Mouse (Mus musculus) thymus, adult 2 months (tissue): ENCODE measurements around the gene Slc16a5.

ENCODE experiments used
- CTCF ChIP-seq: fragments of 200-500 bp; IDR thresholded peaks from 2 replicates; pipeline ENCODE4 v1.5.1; 2012; ENCODE audit warnings: mild to moderate bottlenecking, control low read depth, low read length, moderate library complexity, borderline replicate concordance; ENCODE audit not compliant: control insufficient read depth, poor library complexity, insufficient read depth; ENCODE audit errors: extremely low read depth
- POLR2A ChIP-seq: fragments of 200-500 bp; IDR thresholded peaks from 2 replicates; pipeline ENCODE4 v1.6.1; 2012; ENCODE audit warnings: mild to moderate bottlenecking, low read length, control low read depth, moderate library complexity; ENCODE audit not compliant: control insufficient read depth, poor library complexity, insufficient read depth; ENCODE audit errors: extremely low read depth

DNA sequence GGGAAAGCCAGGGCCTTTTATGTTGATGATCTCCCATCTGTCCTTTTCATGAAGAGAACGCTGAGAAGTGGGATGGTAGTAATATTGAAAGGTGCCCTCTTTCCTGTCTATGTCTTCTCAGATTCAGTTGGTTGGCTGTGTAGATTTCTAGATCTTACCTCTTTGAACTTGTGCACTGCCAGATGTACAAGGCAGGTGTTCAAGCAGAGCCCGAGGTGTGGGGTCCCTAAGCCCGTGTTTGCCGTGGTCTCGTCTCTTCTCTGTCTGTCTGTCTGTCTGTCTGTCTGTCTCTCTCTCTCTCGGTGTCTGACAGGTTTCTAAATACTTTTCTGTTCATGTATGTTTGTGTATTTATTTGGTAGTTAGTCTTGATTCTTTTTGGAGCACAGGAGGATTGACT lies 36.6 kb upstream of the Slc16a5 start:
- TF ChIP-seq CTCF: no peak
- TF ChIP-seq POLR2A: no peak
